Mouse (Mus musculus) heart, adult 8-10 months (tissue): ENCODE measurements around the gene Vangl2. TPM values are rescaled to one million over a fixed set of nuclear protein-coding genes. Genes with fewer than 3 reads are reported as not detected.
"Not testable (repeated sequence)": the region's sequence is repeated elsewhere in the genome, so short reads cannot be mapped to it uniquely, and the experiment has no call there.

Source experiments
- DNase-seq: peaks from one replicate; pipeline ENCODE4 v3.0.0; 2022; ENCODE audit warnings: low spot score
- total RNA-seq, 4 experiments: library from RNA; stranded (reverse); gene quantifications; 2 replicates each; pipeline ENCODE4 v1.2.4; 2022

The Vangl2 gene
- total RNA-seq, 4 experiments from 2014 or later = 0.86 to 1.7 (median 1.1) TPM

GRCm38 (mm10) chr1:172007761-172008160 is 20.5 kb downstream of the Vangl2 start:
- no peak for DNase-seq

- DNase-seq = no peak
Observed at GRCm38 (mm10) chr1:172001665-172002064, 26.6 kb downstream of the Vangl2 start.

GRCm38 (mm10) chr1:172000641-172001040 is 27.6 kb downstream of the Vangl2 start:
- peak; percentile 40 for DNase-seq

DNA sequence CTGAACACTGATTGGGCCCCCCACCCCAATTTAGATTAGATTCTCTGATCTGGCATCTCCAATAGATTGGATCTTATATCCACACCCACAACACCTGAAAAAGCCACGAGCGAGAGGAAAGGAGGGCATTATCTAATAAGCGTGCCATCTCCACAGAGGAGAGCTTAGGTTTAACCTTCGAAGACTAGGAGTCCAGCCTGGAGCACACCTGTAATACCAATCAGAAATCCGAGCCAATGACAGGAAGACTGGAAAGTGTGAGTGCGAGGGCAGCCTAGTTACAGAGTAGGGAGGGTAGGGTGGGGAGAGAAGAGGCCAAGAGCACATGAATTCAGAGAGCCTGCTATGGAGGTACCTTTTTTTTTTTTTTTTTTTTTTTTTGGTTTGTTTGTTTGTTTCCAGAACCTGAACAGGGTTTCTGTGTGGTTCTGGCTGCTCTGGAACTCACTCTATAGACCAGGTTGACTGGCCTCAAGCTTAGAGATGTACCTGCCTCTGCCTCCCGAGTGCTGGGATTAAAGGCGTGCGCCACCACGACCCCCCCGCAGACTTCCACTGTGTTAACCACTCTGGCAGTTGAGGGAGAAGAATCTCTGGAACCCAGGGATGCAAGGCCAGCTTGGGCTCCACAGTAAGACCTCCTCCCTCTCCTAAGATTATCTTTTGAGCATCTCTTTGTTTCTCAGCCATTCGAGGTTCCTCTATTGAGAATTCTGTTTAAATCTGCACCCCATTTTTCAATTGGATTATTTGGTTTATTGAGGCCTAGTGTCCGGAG is 29.2 kb downstream of the Vangl2 start:
- DNase-seq = no peak

- no peak for DNase-seq
Observed at GRCm38 (mm10) chr1:171996701-171997100, 31.5 kb downstream of the Vangl2 start.

GRCm38 (mm10) chr1:171994918-171995715 is 33.1 kb downstream of the Vangl2 start:
- no peak for DNase-seq

DNA sequence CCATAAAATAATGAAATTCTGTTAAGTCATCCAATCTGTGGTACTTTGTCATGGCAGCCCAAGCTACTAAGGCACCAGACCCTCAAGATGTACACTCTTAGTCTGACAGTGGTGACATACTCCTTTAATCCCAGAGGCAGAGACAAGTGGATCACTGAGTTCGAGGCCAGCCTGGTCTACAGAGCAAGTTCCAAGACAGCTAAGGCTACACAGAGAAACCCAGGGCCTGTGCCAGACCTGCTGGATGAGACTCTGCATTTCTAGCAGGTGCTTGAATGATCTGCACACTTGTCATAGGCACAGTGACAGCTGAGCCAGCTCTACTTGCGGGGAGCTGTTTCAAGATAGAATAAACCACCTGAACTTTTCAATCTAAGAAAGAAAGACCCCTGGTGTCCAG is 33.7 kb downstream of the Vangl2 start:
- no peak for DNase-seq

- no peak for DNase-seq
Observed at GRCm38 (mm10) chr1:171992901-171993530, 35.2 kb downstream of the Vangl2 start.

GRCm38 (mm10) chr1:171991883-171992282 is 36.4 kb downstream of the Vangl2 start:
- no peak for DNase-seq

GRCm38 (mm10) chr1:171984121-171984520 is 44.1 kb downstream of the Vangl2 start:
- DNase-seq = no peak

DNA sequence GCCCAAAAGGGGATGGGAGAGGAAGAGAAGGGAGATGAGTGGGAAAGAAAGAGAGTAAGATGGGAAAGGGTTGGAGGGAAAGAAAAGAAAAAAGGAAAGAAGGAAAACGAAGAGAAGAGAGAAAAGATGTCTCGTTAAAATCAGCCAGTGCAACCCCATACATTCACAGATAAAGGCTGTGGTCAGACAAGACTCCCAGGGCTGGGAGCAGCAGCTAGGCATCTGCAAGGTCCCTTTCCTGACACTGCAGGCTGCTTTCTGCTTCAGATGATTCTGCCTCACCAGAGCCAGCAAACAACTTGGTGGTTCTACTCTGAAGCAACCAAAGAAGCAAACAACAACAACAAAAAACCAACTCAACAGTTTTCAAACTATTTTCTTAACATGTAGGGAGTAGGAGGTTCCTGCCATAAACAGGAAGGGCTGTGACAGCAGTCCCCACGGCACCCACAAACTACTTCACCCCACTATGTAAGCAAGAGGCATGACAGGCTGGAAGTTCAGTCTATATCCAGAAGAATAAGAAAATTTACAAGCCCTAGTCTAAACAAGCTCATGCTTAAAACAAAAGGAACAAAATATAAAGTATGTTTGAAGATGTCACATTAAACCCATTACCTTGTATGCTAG is 44.8 kb downstream of the Vangl2 start:
- DNase-seq = no peak

- DNase-seq = no peak
Observed at GRCm38 (mm10) chr1:171982740-171983139, 45.5 kb downstream of the Vangl2 start.

DNA sequence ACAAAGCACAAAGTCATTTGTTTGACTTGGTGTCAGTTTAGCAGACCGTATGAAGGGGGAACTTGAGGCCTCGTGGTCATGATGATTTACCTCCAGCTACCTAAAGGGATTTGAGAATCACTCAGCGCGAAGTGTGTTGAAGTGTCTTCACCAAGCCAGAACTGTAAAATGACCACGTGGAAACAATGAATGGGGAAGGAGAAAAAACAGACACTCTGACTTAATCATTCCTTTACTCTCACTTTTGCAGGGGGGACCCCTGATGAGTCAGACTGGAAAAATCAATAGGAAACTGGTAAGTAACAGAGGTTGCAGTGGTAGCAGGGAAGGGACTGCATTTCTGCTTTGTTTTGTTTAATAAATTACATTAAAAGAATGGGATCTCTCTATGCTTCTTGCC is 46.1 kb downstream of the Vangl2 start:
- no peak for DNase-seq

DNA sequence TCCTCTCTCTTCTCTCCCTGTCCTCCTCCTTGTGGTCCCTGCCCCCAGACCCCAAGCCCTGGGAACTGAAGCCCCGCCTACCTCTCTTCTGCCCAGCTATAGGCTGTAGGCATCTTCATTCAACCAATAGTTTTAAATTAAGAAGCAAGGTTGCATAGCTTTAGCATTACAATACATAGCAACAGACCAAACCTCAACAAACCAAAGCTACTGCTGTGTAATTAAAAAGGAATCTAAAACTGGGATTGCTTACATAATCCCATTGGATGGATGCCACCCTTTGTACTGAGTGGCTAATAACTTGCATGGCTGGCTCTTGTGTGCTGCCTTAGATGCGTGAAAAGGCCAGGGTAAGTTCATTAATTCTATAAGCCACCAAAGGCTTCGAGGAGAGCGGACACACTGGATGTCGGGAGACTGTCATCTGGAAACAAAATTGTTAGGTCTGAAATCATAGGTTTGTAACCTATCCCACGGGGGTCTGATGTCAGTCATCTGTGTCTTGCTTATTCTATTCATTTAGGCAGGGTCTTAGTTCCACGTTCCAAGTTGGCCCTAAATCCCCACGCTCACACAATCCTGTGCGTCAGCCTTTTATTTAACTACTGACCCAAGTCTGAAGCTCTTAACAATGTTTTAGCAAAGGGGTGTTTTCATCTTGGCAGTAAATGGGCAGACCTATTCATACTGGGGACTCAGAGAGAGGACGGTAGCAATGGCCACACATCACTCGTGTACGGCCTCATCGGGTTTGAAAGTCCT is 48.1 kb downstream of the Vangl2 start:
- DNase-seq = peak; percentile 5

DNA sequence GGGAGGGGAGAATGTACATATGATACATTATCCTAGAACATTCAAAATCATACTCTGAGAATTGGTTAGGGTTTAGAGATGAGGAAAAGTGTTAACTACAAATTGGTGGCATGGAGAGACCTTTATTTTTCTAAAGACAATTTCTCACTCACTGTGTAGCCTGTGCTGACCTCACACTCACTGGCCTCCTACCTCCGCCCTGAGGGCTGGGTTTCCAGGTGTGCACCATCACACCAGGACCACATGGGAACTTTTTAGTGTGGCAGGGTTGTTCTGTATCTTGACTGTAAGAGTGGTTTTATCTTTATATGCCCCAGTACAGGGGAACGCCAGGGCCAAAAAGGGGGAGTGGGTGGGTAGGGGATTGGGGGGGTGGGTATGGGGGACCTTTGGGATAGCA is 50.4 kb downstream of the Vangl2 start:
- no peak for DNase-seq

DNA sequence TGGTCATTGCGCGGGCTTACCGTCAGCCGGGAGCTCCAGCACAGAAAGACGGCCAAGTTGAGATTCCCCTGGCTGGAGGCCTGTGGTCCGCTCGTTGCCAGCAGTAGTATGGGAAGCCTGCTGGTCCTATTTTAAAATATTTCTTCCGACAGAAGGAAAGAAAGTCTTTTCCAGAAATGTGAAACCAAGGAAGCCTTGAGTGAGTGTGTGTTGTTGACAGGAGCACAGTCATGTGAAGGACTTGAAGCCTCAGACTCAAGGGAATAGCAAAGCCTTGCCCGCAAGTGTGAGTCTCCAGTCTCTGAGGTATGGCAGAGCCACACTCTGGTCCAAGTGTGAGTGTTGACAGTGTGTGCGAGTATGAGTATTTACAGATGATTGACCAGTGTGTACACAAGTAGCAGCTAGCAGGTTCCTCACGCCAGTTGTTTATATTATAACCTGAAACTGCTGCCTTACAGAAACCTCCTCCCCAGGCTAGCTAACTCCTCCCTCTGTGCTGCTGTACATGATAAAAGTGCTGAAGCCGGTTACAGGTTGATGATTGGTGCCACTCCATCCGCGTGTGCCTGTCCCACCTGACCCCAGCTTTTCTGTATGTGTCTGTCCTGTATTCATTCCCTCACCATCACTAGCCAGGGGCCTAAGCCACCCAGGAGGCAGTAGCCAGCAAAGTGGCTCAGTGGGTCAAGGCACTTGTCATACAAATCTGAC is 51.3 kb downstream of the Vangl2 start:
- no peak for DNase-seq

DNA sequence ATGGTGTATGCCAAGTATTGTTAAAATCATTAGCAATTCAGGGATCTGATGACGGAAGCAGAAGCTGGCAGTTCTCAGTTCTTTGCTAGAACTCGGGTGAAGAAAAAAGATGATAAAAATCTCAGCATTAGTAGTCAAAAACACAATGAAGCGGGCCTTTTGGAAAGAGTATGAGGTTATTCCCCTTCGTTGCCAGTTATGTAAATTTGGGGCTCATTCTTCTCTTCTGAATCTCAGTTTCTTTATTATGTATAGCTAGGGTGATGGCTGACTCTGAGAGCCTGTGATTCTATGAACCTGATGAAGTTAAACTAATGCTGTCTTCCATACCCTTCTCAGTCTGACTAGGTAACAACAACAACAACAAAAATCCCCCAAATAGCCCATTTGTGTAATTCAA is 52.4 kb downstream of the Vangl2 start:
- DNase-seq = no peak

GRCm38 (mm10) chr1:171975377-171975776 is 52.9 kb downstream of the Vangl2 start:
- DNase-seq = no peak

DNA sequence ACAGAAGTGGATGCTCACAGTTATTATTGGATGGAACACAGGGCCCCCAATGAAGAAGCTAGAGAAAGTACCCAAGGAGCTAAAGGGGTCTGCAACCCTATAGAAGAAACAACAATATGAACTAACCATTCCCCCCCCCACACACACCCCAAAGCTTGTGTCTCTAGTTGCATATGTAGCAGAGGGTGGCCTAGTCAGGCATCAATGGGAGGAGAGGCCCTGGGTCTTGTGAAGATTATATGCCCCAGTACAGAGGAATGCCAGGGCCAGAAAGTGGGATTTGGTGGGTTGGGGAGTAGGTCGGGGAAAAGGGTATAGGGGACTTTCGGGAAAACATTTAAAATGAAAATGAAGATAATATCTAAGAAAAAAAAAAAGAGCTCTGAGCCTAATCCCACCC is 53.9 kb downstream of the Vangl2 start:
- not testable (repeated sequence) for DNase-seq

- DNase-seq = no peak
Observed at GRCm38 (mm10) chr1:171970854-171971586, 57.2 kb downstream of the Vangl2 start.
